Mouse (Mus musculus): ENCODE data around the gene Gfap.

Gfap gene

GRCm38 (mm10) chr11:102838616-102839150 lies 62.0 kb downstream of the Gfap start:
- ATAC-seq (ENCODE audit: insufficient number of reproducible peaks, low FRiP score, low TSS enrichment), result no peak

GRCm38 (mm10) chr11:102838126-102838525 lies 62.6 kb downstream of the Gfap start:
- no peak for ATAC-seq (ENCODE audit: insufficient number of reproducible peaks, low FRiP score, low TSS enrichment)

GRCm38 (mm10) chr11:102837385-102837784 lies 63.3 kb downstream of the Gfap start:
- ATAC-seq (ENCODE audit: insufficient number of reproducible peaks, low FRiP score, low TSS enrichment), result no peak
